Mouse (Mus musculus): Measurements from ENCODE around the gene Rpl26. TPM values are rescaled to one million over a fixed set of nuclear protein-coding genes. Genes with fewer than 3 reads are reported as not detected.
A peak's percentile ranks its signal among the peaks of the same experiment; 100 is the strongest.

Gene Rpl26
- polyA plus RNA-seq, 1 experiment from 2014 or later = 852 TPM

GRCm38 (mm10) chr11:68859943-68860593, 41.3 kb upstream of the Rpl26 start:
- Histone ChIP-seq H3K27ac (ENCODE audit: low read depth, low read length) (no peak overlapping the region), H3K36me3 (ENCODE audit: control insufficient read depth, insufficient read depth, low read length) (no peaks in the 10 kb centered on the region), H3K9ac (ENCODE audit: low read length) (no peak overlapping the region), H3K4me2 (ENCODE audit: low read depth, low read length, severe bottlenecking) (no peak overlapping the region), H3K4me3 (ENCODE audit: low read depth, low read length) (no peak overlapping the region), H3K9me3 (ENCODE audit: control insufficient read depth, low read length) (no peaks in the 10 kb centered on the region), H3K4me1 (replicated peaks; ENCODE audit: control insufficient read depth, insufficient read depth, low read length) (no peaks in the 10 kb centered on the region), H3K27me3 (ENCODE audit: control insufficient read depth, insufficient read depth, low read length) (no peaks in the 10 kb centered on the region)
- 83% methylated on average over 8 of the region's 8 CpGs for WGBS
- ATAC-seq (replicated peaks; ENCODE audit: low FRiP score) (no peak), DNase-seq (ENCODE audit: low spot score) (no peak)

GRCm38 (mm10) chr11:68862260-68862659, 39.1 kb upstream of the Rpl26 start:
- DNase-seq (ENCODE audit: low spot score) (no peak), ATAC-seq (replicated peaks; ENCODE audit: low FRiP score) (no peak)
- Histone ChIP-seq H3K36me3 (ENCODE audit: control insufficient read depth, insufficient read depth, low read length) (no peaks in the 10 kb centered on the region), H3K9me3 (ENCODE audit: control insufficient read depth, low read length) (no peaks in the 10 kb centered on the region), H3K4me1 (replicated peaks; ENCODE audit: control insufficient read depth, insufficient read depth, low read length) (no peaks in the 10 kb centered on the region), H3K27me3 (ENCODE audit: control insufficient read depth, insufficient read depth, low read length) (no peaks in the 10 kb centered on the region), H3K27ac (ENCODE audit: low read depth, low read length) (no peak overlapping the region), H3K4me2 (ENCODE audit: low read depth, low read length, severe bottlenecking) (no peak overlapping the region), H3K9ac (ENCODE audit: low read length) (no peak overlapping the region), H3K4me3 (ENCODE audit: low read depth, low read length) (no peak overlapping the region)
- WGBS = 74% methylated on average over 2 of the region's 2 CpGs

GRCm38 (mm10) chr11:68863631-68864091, 37.7 kb upstream of the Rpl26 start:
- Histone ChIP-seq H3K27ac (ENCODE audit: low read depth, low read length) (no peak overlapping the region), H3K27me3 (ENCODE audit: control insufficient read depth, insufficient read depth, low read length) (no peaks in the 10 kb centered on the region), H3K4me3 (ENCODE audit: low read depth, low read length) (no peak overlapping the region), H3K4me2 (ENCODE audit: low read depth, low read length, severe bottlenecking) (no peak overlapping the region), H3K9me3 (ENCODE audit: control insufficient read depth, low read length) (no peaks in the 10 kb centered on the region), H3K4me1 (replicated peaks; ENCODE audit: control insufficient read depth, insufficient read depth, low read length) (no peaks in the 10 kb centered on the region), H3K36me3 (ENCODE audit: control insufficient read depth, insufficient read depth, low read length) (no peaks in the 10 kb centered on the region), H3K9ac (ENCODE audit: low read length) (no peak overlapping the region)
- DNase-seq (ENCODE audit: low spot score) (no peak), ATAC-seq (replicated peaks; ENCODE audit: low FRiP score) (no peak)
- 76% methylated on average over 4 of the region's 4 CpGs for WGBS

- Histone ChIP-seq H3K27me3 (ENCODE audit: control insufficient read depth, insufficient read depth, low read length) (no peaks in the 10 kb centered on the region), H3K4me3 (ENCODE audit: low read depth, low read length) (no peak overlapping the region), H3K4me2 (ENCODE audit: low read depth, low read length, severe bottlenecking) (no peak overlapping the region), H3K4me1 (replicated peaks; ENCODE audit: control insufficient read depth, insufficient read depth, low read length) (no peaks in the 10 kb centered on the region), H3K9me3 (ENCODE audit: control insufficient read depth, low read length) (no peaks in the 10 kb centered on the region), H3K27ac (ENCODE audit: low read depth, low read length) (no peak overlapping the region), H3K9ac (ENCODE audit: low read length) (no peak overlapping the region), H3K36me3 (ENCODE audit: control insufficient read depth, insufficient read depth, low read length) (no peaks in the 10 kb centered on the region)
- DNase-seq (ENCODE audit: low spot score) (peak; percentile 44), ATAC-seq (replicated peaks; ENCODE audit: low FRiP score) (no peak)
- WGBS = 71% methylated on average over 9 of the region's 9 CpGs
Observed at GRCm38 (mm10) chr11:68864544-68865189, 36.7 kb upstream of the Rpl26 start.

- DNase-seq (ENCODE audit: low spot score) (no peak), ATAC-seq (replicated peaks; ENCODE audit: low FRiP score) (no peak)
- Histone ChIP-seq H3K9ac (ENCODE audit: low read length) (no peak overlapping the region), H3K9me3 (ENCODE audit: control insufficient read depth, low read length) (no peaks in the 10 kb centered on the region), H3K27ac (ENCODE audit: low read depth, low read length) (no peak overlapping the region), H3K4me2 (ENCODE audit: low read depth, low read length, severe bottlenecking) (no peak overlapping the region), H3K36me3 (ENCODE audit: control insufficient read depth, insufficient read depth, low read length) (no peaks in the 10 kb centered on the region), H3K4me3 (ENCODE audit: low read depth, low read length) (no peak overlapping the region), H3K4me1 (replicated peaks; ENCODE audit: control insufficient read depth, insufficient read depth, low read length) (no peaks in the 10 kb centered on the region), H3K27me3 (ENCODE audit: control insufficient read depth, insufficient read depth, low read length) (no peaks in the 10 kb centered on the region)
- 87% methylated on average over 9 of the region's 9 CpGs for WGBS
Observed at GRCm38 (mm10) chr11:68871277-68871676, 30.1 kb upstream of the Rpl26 start.

GRCm38 (mm10) chr11:68871748-68872147, 29.6 kb upstream of the Rpl26 start, which contains the start of gene Ndel1:
Ndel1 (minus strand) TSS chr11:68871858.
- Histone ChIP-seq H3K27me3 (ENCODE audit: control insufficient read depth, insufficient read depth, low read length) (no peaks in the 10 kb centered on the region), H3K27ac (ENCODE audit: low read depth, low read length) (no peak within 1 kb of the TSS), H3K4me1 (replicated peaks; ENCODE audit: control insufficient read depth, insufficient read depth, low read length) (no peaks in the 10 kb centered on the region), H3K4me2 (ENCODE audit: low read depth, low read length, severe bottlenecking) (no peak within 1 kb of the TSS), H3K9ac (ENCODE audit: low read length) (no peak within 1 kb of the TSS), H3K9me3 (ENCODE audit: control insufficient read depth, low read length) (no peaks in the 10 kb centered on the region), H3K4me3 (ENCODE audit: low read depth, low read length) (no peak within 1 kb of the TSS), H3K36me3 (ENCODE audit: control insufficient read depth, insufficient read depth, low read length) (no peaks in the 10 kb centered on the region)
- no peak for ATAC-seq (replicated peaks; ENCODE audit: low FRiP score)
- DNase-seq (ENCODE audit: low spot score) = no peak
- WGBS = 71% methylated on average over 6 of the region's 6 CpGs

GRCm38 (mm10) chr11:68874841-68875240, 26.5 kb upstream of the Rpl26 start:
- Histone ChIP-seq H3K27me3 (ENCODE audit: control insufficient read depth, insufficient read depth, low read length) (no peaks in the 10 kb centered on the region), H3K36me3 (ENCODE audit: control insufficient read depth, insufficient read depth, low read length) (no peaks in the 10 kb centered on the region), H3K9me3 (ENCODE audit: control insufficient read depth, low read length) (no peaks in the 10 kb centered on the region), H3K4me2 (ENCODE audit: low read depth, low read length, severe bottlenecking) (no peak overlapping the region), H3K4me3 (ENCODE audit: low read depth, low read length) (no peak overlapping the region), H3K9ac (ENCODE audit: low read length) (no peak overlapping the region), H3K27ac (ENCODE audit: low read depth, low read length) (no peak overlapping the region), H3K4me1 (replicated peaks; ENCODE audit: control insufficient read depth, insufficient read depth, low read length) (no peaks in the 10 kb centered on the region)
- DNase-seq (ENCODE audit: low spot score) = peak; percentile 75
- 0% methylated on average over 2 of the region's 2 CpGs for WGBS
- no peak for ATAC-seq (replicated peaks; ENCODE audit: low FRiP score)

GRCm38 (mm10) chr11:68878811-68879210, 22.6 kb upstream of the Rpl26 start:
- ATAC-seq (replicated peaks; ENCODE audit: low FRiP score) (no peak), DNase-seq (ENCODE audit: low spot score) (no peak)
- H3K27ac ChIP-seq (ENCODE audit: low read depth, low read length) = no peak overlapping the region
- H3K9ac ChIP-seq (ENCODE audit: low read length) = no peak overlapping the region
- H3K4me3 ChIP-seq (ENCODE audit: low read depth, low read length) = no peak overlapping the region
- H3K27me3 ChIP-seq (ENCODE audit: control insufficient read depth, insufficient read depth, low read length) = no peaks in the 10 kb centered on the region
- H3K36me3 ChIP-seq (ENCODE audit: control insufficient read depth, insufficient read depth, low read length) = no peaks in the 10 kb centered on the region
- H3K4me2 ChIP-seq (ENCODE audit: low read depth, low read length, severe bottlenecking) = no peak overlapping the region
- H3K9me3 ChIP-seq (ENCODE audit: control insufficient read depth, low read length) = no peaks in the 10 kb centered on the region
- 91% methylated on average over 5 of the region's 5 CpGs for WGBS
- no peaks in the 10 kb centered on the region for H3K4me1 ChIP-seq (replicated peaks; ENCODE audit: control insufficient read depth, insufficient read depth, low read length)

GRCm38 (mm10) chr11:68882107-68882506, 19.3 kb upstream of the Rpl26 start:
- Histone ChIP-seq H3K4me1 (replicated peaks; ENCODE audit: control insufficient read depth, insufficient read depth, low read length) (no peaks in the 10 kb centered on the region), H3K9ac (ENCODE audit: low read length) (no peak overlapping the region), H3K36me3 (ENCODE audit: control insufficient read depth, insufficient read depth, low read length) (no peaks in the 10 kb centered on the region), H3K4me2 (ENCODE audit: low read depth, low read length, severe bottlenecking) (no peak overlapping the region), H3K9me3 (ENCODE audit: control insufficient read depth, low read length) (no peaks in the 10 kb centered on the region), H3K27me3 (ENCODE audit: control insufficient read depth, insufficient read depth, low read length) (no peaks in the 10 kb centered on the region), H3K27ac (ENCODE audit: low read depth, low read length) (no peak overlapping the region), H3K4me3 (ENCODE audit: low read depth, low read length) (no peak overlapping the region)
- ATAC-seq (replicated peaks; ENCODE audit: low FRiP score) = no peak
- WGBS = 19% methylated on average over 14 of the region's 14 CpGs
- no peak for DNase-seq (ENCODE audit: low spot score)
